Mouse (Mus musculus): ENCODE data around the gene Fcna. TPM values are rescaled to one million over a fixed set of nuclear protein-coding genes. Genes with fewer than 3 reads are reported as not detected.

Fcna gene
- total RNA-seq (2021): 1 to 10 TPM; 7.1 to 8.1 TPM
- long read RNA-seq, experiment 1, transcript Fcna-201 (10 exons, 1,374 nt): major isoform, 7 of 8 reads
- long read RNA-seq, experiment 1, partial matches to known transcripts: 0 of 8 reads
- long read RNA-seq, experiment 1, other reads (novel, unspliced or antisense): 1 of 8 reads
- long read RNA-seq, experiment 2, partial matches to known transcripts: 3 of 8 reads
- long read RNA-seq, experiment 2, other reads (novel, unspliced or antisense): 2 of 8 reads

GRCm38 (mm10) chr2:25627811-25628210 is at the start of gene Fcna:
Fcna (minus strand) TSS chr2:25628030.
- DNase-seq: peak in 1 of 2 experiments; percentile 38

GRCm38 (mm10) chr2:25676486-25676885 is 48.7 kb upstream of the Fcna start, which contains the start of gene Lcn6:
Lcn6 (plus strand) TSS chr2:25676786.
- DNase-seq: no peak

- no peak for DNase-seq
Observed at GRCm38 (mm10) chr2:25666516-25666915, 38.7 kb upstream of the Fcna start.

- no peak for DNase-seq
Observed at GRCm38 (mm10) chr2:25664125-25664524, 36.3 kb upstream of the Fcna start.

- peak; percentile 36 to 70 for DNase-seq
Observed at GRCm38 (mm10) chr2:25663511-25663910, 35.7 kb upstream of the Fcna start.

GRCm38 (mm10) chr2:25661245-25661970 is 33.6 kb upstream of the Fcna start:
- peak in 1 of 2 experiments; percentile 19 for DNase-seq

GRCm38 (mm10) chr2:25660279-25660678 is 32.4 kb upstream of the Fcna start:
- DNase-seq: peak; percentile 25 to 57

GRCm38 (mm10) chr2:25657652-25658051 is 29.8 kb upstream of the Fcna start, which contains the start of gene Lcn5:
Lcn5 (plus strand) TSS chr2:25657952.
- no peak for DNase-seq

GRCm38 (mm10) chr2:25657246-25657645 is 29.4 kb upstream of the Fcna start:
- peak; percentile 29 to 30 for DNase-seq

GRCm38 (mm10) chr2:25656691-25657090 is 28.9 kb upstream of the Fcna start:
- peak; percentile 49 to 73 for DNase-seq

- DNase-seq: no peak
Observed at GRCm38 (mm10) chr2:25654502-25654901, 26.7 kb upstream of the Fcna start.

- no peak for DNase-seq
Observed at GRCm38 (mm10) chr2:25652902-25653301, 25.1 kb upstream of the Fcna start, which contains the start of gene Lcn8. Lcn8 (plus strand) TSS chr2:25653120.

GRCm38 (mm10) chr2:25639890-25640289 is 12.1 kb upstream of the Fcna start:
- peak in 1 of 2 experiments; percentile 67 for DNase-seq

GRCm38 (mm10) chr2:25634046-25634445 is 6.2 kb upstream of the Fcna start:
- DNase-seq: no peak

GRCm38 (mm10) chr2:25633616-25634015 is 5.8 kb upstream of the Fcna start:
- DNase-seq: no peak

GRCm38 (mm10) chr2:25628738-25629137 is 908 bp upstream of the Fcna start:
- peak in 1 of 2 experiments; percentile 69 for DNase-seq

- DNase-seq: no peak
Observed at GRCm38 (mm10) chr2:25625986-25626385, 1.8 kb downstream of the Fcna start.

GRCm38 (mm10) chr2:25621229-25622200 is 6.3 kb downstream of the Fcna start, which contains the start of gene Tmem141:
Tmem141 (minus strand) TSS chr2:25622005.
- peak; percentile 91 to 93 for DNase-seq

GRCm38 (mm10) chr2:25620852-25621228 is 7.0 kb downstream of the Fcna start:
- no peak for DNase-seq

GRCm38 (mm10) chr2:25620386-25620785 is 7.4 kb downstream of the Fcna start:
- no peak for DNase-seq

GRCm38 (mm10) chr2:25617578-25617977 is 10.3 kb downstream of the Fcna start, which contains the start of gene Ccdc183:
Ccdc183 (minus strand) TSS chr2:25617678.
- no peak for DNase-seq

GRCm38 (mm10) chr2:25616398-25616797 is 11.4 kb downstream of the Fcna start:
- no peak for DNase-seq

Measured in heart, adult 18-20 months (tissue).